Mouse (Mus musculus) midbrain, embryonic 13.5 days (tissue): ENCODE measurements around the gene Ulk2. TPM values are rescaled to one million over a fixed set of nuclear protein-coding genes. Genes with fewer than 3 reads are reported as not detected.
A peak's percentile ranks its signal among the peaks of the same experiment; 100 is the strongest.

Source experiments
- ATAC-seq: fragments of 200-750 bp; cut with Nextera tagmentation; 2 replicates; pipeline ENCODE4 v1.8.0; 2017; ENCODE audit warnings: mild to moderate bottlenecking, moderate TSS enrichment, moderate library complexity
- H3K27ac ChIP-seq: fragments of 300-500 bp; sonication (generic); 2 replicates; pipeline ENCODE4 v1.5.1; 2015; ENCODE audit warnings: inconsistent platforms, mild to moderate bottlenecking, moderate library complexity
- H3K27me3 ChIP-seq: fragments of 300-500 bp; sonication (generic); 2 replicates; pipeline ENCODE4 v1.6.1; 2015; ENCODE audit warnings: mild to moderate bottlenecking, inconsistent platforms
- H3K36me3 ChIP-seq: fragments of 300-500 bp; sonication (generic); 2 replicates; pipeline ENCODE4 v1.6.1; 2015; ENCODE audit warnings: mild to moderate bottlenecking, inconsistent platforms
- H3K4me1 ChIP-seq: fragments of 300-500 bp; sonication (generic); replicated peaks from 2 replicates; pipeline ENCODE4 v1.6.1; 2015; ENCODE audit warnings: inconsistent platforms
- H3K4me2 ChIP-seq: fragments of 300-500 bp; sonication (generic); replicated peaks from 2 replicates; pipeline ENCODE4 v1.6.1; 2015; ENCODE audit warnings: moderate library complexity, mild to moderate bottlenecking, inconsistent platforms
- H3K4me3 ChIP-seq: fragments of 300-500 bp; sonication (generic); replicated peaks from 2 replicates; pipeline ENCODE4 v1.5.1; 2015; ENCODE audit warnings: mild to moderate bottlenecking, inconsistent platforms
- H3K9ac ChIP-seq: fragments of 300-500 bp; sonication (generic); replicated peaks from 2 replicates; pipeline ENCODE4 v1.6.1; 2015; ENCODE audit warnings: mild to moderate bottlenecking, inconsistent platforms
- H3K9me3 ChIP-seq: fragments of 300-500 bp; sonication (generic); 2 replicates; pipeline ENCODE4 v1.6.1; 2016; ENCODE audit warnings: mild to moderate bottlenecking, inconsistent platforms
- WGBS: fragments of 180-500 bp; shearing (Covaris S2); methylation state at CpG from one replicate; pipeline ENCODE4 v1.1.7; 2015; 5-methylcytosine and 5-hydroxymethylcytosine counted together
- polyA plus RNA-seq: library from polyadenylated mRNA; unstranded; fragments of >200 nt; fragmentation: Nextera tagmentation; extraction: Ambion mirVana; gene quantifications from 2 replicates; pipeline ENCODE4 v1.2.1, GENCODE M21; 2015

Ulk2 gene
- polyA plus RNA-seq, 1 experiment from 2014 or later: 37.1 TPM

DNA sequence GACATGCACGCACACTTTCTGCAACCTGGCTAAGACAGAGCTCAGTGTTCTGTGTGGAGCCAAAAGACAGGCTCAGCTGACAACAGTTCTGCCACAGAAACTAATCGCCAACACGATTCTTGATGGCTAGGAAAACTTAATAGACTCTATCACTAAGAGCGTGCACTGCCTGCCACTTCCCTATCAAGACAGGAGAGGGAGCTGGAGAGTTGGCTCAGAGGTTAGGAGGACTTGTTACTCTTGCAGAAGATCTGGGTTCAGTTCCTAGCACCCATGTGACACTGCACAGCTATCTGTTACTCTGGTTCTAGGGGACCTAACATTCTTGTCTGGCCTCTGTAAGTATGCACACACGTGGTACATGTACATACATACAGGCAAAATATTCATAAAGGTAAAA is 103.3 kb downstream of the Ulk2 start:
- Histone ChIP-seq H3K4me1 (no peaks in the 10 kb centered on the region), H3K36me3 (peaks cover 77% of the 10 kb centered on the region), H3K9me3 (no peaks in the 10 kb centered on the region), H3K4me3 (no peak overlapping the region), H3K27ac (no peak overlapping the region), H3K4me2 (no peak overlapping the region), H3K27me3 (no peaks in the 10 kb centered on the region), H3K9ac (no peak overlapping the region)
- no peak for ATAC-seq
- 81% methylated on average over 5 of the region's 5 CpGs for WGBS

GRCm38 (mm10) chr11:61747161-61747560 is 107.7 kb downstream of the Ulk2 start:
- no peak overlapping the region for H3K9ac ChIP-seq
- H3K4me2 ChIP-seq: no peak overlapping the region
- peaks cover 78% of the 10 kb centered on the region for H3K36me3 ChIP-seq
- no peaks in the 10 kb centered on the region for H3K9me3 ChIP-seq
- no peak overlapping the region for H3K4me3 ChIP-seq
- no peak for ATAC-seq
- H3K4me1 ChIP-seq: no peaks in the 10 kb centered on the region; the same call in 1 of the 2 replicates
- no peaks in the 10 kb centered on the region for H3K27me3 ChIP-seq
- 80% methylated on average over 3 of the region's 3 CpGs for WGBS
- no peak overlapping the region for H3K27ac ChIP-seq

DNA sequence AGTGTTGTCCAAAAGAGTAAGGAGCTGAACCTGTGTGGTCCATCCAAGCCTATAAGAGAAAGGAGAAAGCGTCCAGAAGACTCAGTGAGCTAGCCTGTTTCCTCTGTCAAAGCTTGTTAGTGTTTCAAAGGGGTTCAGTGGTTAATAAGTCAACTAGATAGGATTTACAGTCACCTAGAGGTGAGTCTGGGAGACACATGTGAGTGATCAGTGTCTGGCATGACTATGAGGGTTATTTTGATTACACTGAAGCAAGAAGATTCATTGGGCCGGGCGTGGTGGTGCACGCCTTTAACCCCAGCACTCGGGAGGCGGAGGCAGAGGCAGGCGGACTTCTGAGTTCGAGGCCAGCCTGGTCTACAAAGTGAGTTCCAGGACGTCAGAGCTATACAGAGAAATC is 109.1 kb downstream of the Ulk2 start:
- Histone ChIP-seq H3K9ac (no peak overlapping the region), H3K4me1 (no peaks in the 10 kb centered on the region; the same call in 1 of the 2 replicates), H3K4me2 (no peak overlapping the region), H3K4me3 (no peak overlapping the region), H3K36me3 (peaks cover 76% of the 10 kb centered on the region), H3K27ac (no peak overlapping the region), H3K9me3 (no peaks in the 10 kb centered on the region), H3K27me3 (no peaks in the 10 kb centered on the region)
- ATAC-seq: no peak
- 94% methylated on average over 9 of the region's 9 CpGs for WGBS

DNA sequence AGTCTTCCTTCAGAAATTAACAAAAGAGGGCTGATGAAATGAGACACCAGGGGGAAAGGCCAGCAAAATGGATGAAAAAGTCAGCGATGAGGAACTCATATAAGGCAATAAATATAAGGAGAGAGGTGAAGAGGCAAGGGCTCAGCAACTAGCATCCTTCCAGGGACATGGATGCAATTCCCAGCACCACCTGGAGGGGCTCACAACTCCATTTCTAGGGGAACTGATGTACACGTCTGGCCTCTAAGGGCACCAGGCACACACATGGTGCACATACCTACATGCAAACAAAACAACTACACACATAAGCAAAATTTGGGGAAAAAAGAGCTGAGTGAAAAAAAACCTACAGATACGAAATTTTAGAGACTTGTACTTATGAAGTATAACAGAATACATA is 110.4 kb downstream of the Ulk2 start:
- Histone ChIP-seq H3K4me1 (no peaks in the 10 kb centered on the region; the same call in 1 of the 2 replicates), H3K27ac (no peak overlapping the region), H3K36me3 (peaks cover 77% of the 10 kb centered on the region), H3K9me3 (no peaks in the 10 kb centered on the region), H3K9ac (no peak overlapping the region), H3K27me3 (no peaks in the 10 kb centered on the region), H3K4me2 (no peak overlapping the region), H3K4me3 (no peak overlapping the region)
- WGBS: 65% methylated on average over 3 of the region's 3 CpGs
- ATAC-seq: no peak

- no peaks in the 10 kb centered on the region for H3K27me3 ChIP-seq
- H3K27ac ChIP-seq: peak overlapping the region; percentile 9; the same call in 1 of the 2 replicates
- H3K9ac ChIP-seq: 0 out of 2 replicates have a peak overlapping the region, but pooled peaks have one; percentile 19
- H3K36me3 ChIP-seq: peaks cover 77% of the 10 kb centered on the region
- H3K4me2 ChIP-seq: no peak overlapping the region
- no peaks in the 10 kb centered on the region for H3K9me3 ChIP-seq
- ATAC-seq: no peak
- no peaks in the 10 kb centered on the region; the same call in 1 of the 2 replicates for H3K4me1 ChIP-seq
- 56% methylated on average over 3 of the region's 3 CpGs for WGBS
- no peak overlapping the region for H3K4me3 ChIP-seq
Measured at GRCm38 (mm10) chr11:61743768-61744167, 111.1 kb downstream of the Ulk2 start.

DNA sequence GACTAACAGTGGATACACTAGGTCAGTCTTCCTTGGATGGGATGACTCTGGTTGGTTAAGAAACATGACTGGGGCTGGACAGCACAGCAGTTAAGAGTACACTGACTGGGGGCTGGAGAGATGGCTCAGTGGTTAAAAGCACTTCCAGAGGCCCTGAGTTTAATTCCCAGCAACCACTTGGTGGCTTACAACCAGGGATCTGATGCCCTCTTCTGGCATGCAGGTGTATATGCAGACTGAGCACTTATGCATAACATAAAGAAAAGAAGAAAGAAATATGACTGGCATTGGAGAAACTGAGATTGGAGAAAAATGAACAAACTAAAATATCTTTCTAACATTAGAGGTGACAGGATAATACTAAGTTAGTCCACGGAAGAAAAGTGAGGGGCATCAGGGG is 114.4 kb downstream of the Ulk2 start:
- peaks cover 86% of the 10 kb centered on the region for H3K36me3 ChIP-seq
- no peaks in the 10 kb centered on the region for H3K27me3 ChIP-seq
- H3K4me1 ChIP-seq: no peaks in the 10 kb centered on the region; the same call in 1 of the 2 replicates
- H3K27ac ChIP-seq: no peak overlapping the region
- no peak overlapping the region for H3K4me2 ChIP-seq
- no peaks in the 10 kb centered on the region for H3K9me3 ChIP-seq
- 97% methylated on average over 1 of the region's 1 CpGs for WGBS
- no peak overlapping the region for H3K4me3 ChIP-seq
- no peak overlapping the region for H3K9ac ChIP-seq
- no peak for ATAC-seq

DNA sequence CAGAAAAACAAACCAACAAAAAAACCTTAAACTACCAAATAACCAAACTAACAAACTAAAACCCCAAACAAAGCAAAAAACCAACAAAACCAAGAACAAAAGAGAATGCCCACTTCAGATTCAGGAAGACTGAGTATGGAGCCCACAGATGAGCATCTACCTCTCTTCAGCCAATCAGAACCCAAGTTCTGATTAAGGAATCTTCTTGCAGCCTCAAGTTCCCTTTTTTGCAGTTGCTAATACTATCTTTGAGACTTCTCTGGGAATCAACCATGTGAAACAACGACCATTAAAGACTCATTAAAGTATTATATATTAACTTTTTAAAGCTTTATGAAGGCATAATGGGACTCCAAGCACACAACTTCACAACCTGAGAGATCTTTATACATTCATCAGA is 117.6 kb downstream of the Ulk2 start:
- no peak for ATAC-seq
- Histone ChIP-seq H3K9me3 (no peaks in the 10 kb centered on the region), H3K9ac (no peak overlapping the region), H3K27me3 (no peaks in the 10 kb centered on the region), H3K4me2 (no peak overlapping the region), H3K27ac (no peak overlapping the region), H3K36me3 (peaks cover 95% of the 10 kb centered on the region), H3K4me1 (no peaks in the 10 kb centered on the region), H3K4me3 (no peak overlapping the region)
- 93% methylated on average over 1 of the region's 1 CpGs for WGBS

GRCm38 (mm10) chr11:61732672-61733071 is 122.2 kb downstream of the Ulk2 start:
- H3K4me2 ChIP-seq: no peak overlapping the region
- ATAC-seq: no peak
- no peaks in the 10 kb centered on the region for H3K9me3 ChIP-seq
- H3K4me3 ChIP-seq: no peak overlapping the region
- no peaks in the 10 kb centered on the region for H3K4me1 ChIP-seq
- no peak overlapping the region for H3K27ac ChIP-seq
- 96% methylated on average over 7 of the region's 7 CpGs for WGBS
- no peaks in the 10 kb centered on the region for H3K27me3 ChIP-seq
- peaks cover 93% of the 10 kb centered on the region for H3K36me3 ChIP-seq
- no peak overlapping the region for H3K9ac ChIP-seq

DNA sequence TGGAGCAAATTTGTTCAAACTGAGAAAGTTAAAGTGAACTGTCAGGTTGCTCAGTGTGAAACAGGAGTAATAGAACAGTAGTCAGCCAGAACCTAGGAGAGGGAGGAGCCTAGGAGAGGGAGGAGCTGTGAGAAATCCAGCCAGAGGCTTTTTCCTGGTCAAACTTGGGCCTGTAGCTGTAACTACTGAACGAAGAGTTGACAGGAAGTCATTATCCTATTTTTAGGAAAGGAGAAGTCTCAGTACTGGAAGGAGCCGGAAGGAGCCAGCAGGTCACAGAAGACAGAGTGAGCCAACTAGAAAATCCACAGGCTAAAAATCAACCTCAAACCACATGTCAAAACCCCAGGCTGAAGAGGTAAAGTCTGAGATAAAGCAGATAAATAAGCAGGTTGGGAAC is 126.8 kb downstream of the Ulk2 start:
- Histone ChIP-seq H3K27me3 (no peaks in the 10 kb centered on the region), H3K36me3 (peaks cover 64% of the 10 kb centered on the region), H3K9ac (no peak overlapping the region), H3K4me1 (no peaks in the 10 kb centered on the region), H3K27ac (no peak overlapping the region), H3K4me3 (no peak overlapping the region), H3K9me3 (no peaks in the 10 kb centered on the region), H3K4me2 (no peak overlapping the region)
- WGBS: 91% methylated on average over 2 of the region's 2 CpGs
- no peak for ATAC-seq

Other genes starting within 250 kb of the Ulk2 start
- 9.0 and 11.1 TPM in 2 replicates for gene Grap, start 201.8 kb downstream of the Ulk2 start, polyA plus RNA-seq
- gene Fam83g, start 171.0 kb downstream of the Ulk2 start, polyA plus RNA-seq: 0.17 and 0.24 TPM in 2 replicates
- gene Slc5a10, start 134.2 kb downstream of the Ulk2 start, polyA plus RNA-seq: 0.08 TPM in 1 of 2 replicates, not detected in the other
- 61.5 and 63.4 TPM in 2 replicates for gene Prpsap2, start 93.0 kb downstream of the Ulk2 start, polyA plus RNA-seq
- gene Akap10, start 75.2 kb upstream of the Ulk2 start, polyA plus RNA-seq: 13.7 and 16.1 TPM in 2 replicates
- 13.4 and 15.2 TPM in 2 replicates for gene Specc1, start 101.7 kb upstream of the Ulk2 start, polyA plus RNA-seq